Comparison of ENCODE assay signal across 9 mouse cellular contexts in the genomic region with DNA sequence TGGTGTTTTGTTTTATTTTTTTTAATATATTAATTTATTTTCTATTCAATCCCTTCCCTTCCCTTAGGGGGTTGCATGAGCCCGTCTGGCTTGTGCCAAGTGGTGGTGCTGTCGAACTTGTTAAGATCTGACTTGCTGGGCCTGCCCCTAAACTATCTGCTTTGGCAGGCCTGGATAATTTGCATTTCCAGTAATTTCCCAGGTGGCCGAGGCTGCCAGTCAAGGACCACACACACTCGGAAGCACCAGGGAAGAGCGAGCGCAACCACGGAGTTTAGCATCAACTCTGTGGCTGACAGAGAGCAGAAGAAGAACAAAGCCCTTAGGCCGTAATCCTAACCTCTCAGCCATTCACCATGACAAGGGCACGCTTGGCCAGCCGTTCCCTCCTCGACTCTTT.
DNase-seq lines count a peak whose midpoint lies in the region; ATAC-seq lines count a peak whose summit lies in the region.
"Had no signal": no experiment of that assay in that cellular context is flagged by ENCODE, and none has a peak within 500 bp of the region (broad histone marks: within the 10 kb centered on the region; RNA-seq: fewer than 3 reads in every experiment).

No protein-coding gene starts in this region.

- H3K27me3 ChIP-seq in heart, embryonic 12.5 days (replicated peaks) = no peaks in the 10 kb centered on the region
- no peaks in the 10 kb centered on the region for H3K27me3 ChIP-seq in embryonic facial prominence, embryonic 10.5 days (replicated peaks; ENCODE audit: low read depth, poor library complexity, severe bottlenecking)
- no peaks in the 10 kb centered on the region for H3K27me3 ChIP-seq in midbrain, embryonic 15.5 days (replicated peaks)

- H3K4me2 ChIP-seq in heart, embryonic 12.5 days = no peak overlapping the region
- peak overlapping the region; percentile 27; the same call in 1 of the 2 replicates for H3K4me2 ChIP-seq in midbrain, embryonic 15.5 days

- no peak overlapping the region for H3K27ac ChIP-seq in heart, embryonic 12.5 days (ENCODE audit: poor library complexity, severe bottlenecking)
- no peak overlapping the region for H3K27ac ChIP-seq in embryonic facial prominence, embryonic 10.5 days (replicated peaks)
- H3K27ac ChIP-seq in midbrain, embryonic 15.5 days = no peak overlapping the region

- intact Hi-C loops in left cerebral cortex, postnatal 36 days (cut with DNase I) = loop anchor here (2.0 to 10.0 kb wide), 3 partner anchors 88 to 594 kb away; a partner anchor contains a TSS

- H3K4me1 ChIP-seq in heart, embryonic 12.5 days (replicated peaks) = peaks cover 13% of the 10 kb centered on the region; the same call in 1 of the 2 replicates
- peaks cover 25% of the 10 kb centered on the region for H3K4me1 ChIP-seq in embryonic facial prominence, embryonic 10.5 days
- H3K4me1 ChIP-seq in midbrain, embryonic 15.5 days = peaks cover 19% of the 10 kb centered on the region

- no peaks in the 10 kb centered on the region for H3K9me3 ChIP-seq in heart, embryonic 12.5 days (replicated peaks)
- H3K9me3 ChIP-seq in embryonic facial prominence, embryonic 10.5 days = no peaks in the 10 kb centered on the region
- H3K9me3 ChIP-seq in midbrain, embryonic 15.5 days = no peaks in the 10 kb centered on the region

- DNase-seq in heart, adult 11 months = no peak
- peak; percentile 71 for DNase-seq in embryonic facial prominence, embryonic 10.5 days (ENCODE audit: low spot score)
- peak; percentile 24 to 28 for DNase-seq in kidney, adult 8-10 months
- no peak for DNase-seq in spleen, postnatal 4 days (ENCODE audit: low spot score in 2 of 2)
- DNase-seq in left cerebral cortex, postnatal 36 days (ENCODE audit: low spot score in 2 of 2) = no peak
- no peak for DNase-seq in layer of hippocampus, adult 9-10 months (ENCODE audit: low spot score)

- 0 out of 2 replicates have a peak, but pooled peaks have one; percentile 18 for ATAC-seq in heart, embryonic 12.5 days (ENCODE audit: insufficient number of reproducible peaks, low FRiP score)
- peak; percentile 62 for ATAC-seq in midbrain, embryonic 15.5 days (replicated peaks)
- ATAC-seq: CD4-positive, CD25-positive, alpha-beta regulatory T cell, adult 4 months had no signal

- WGBS in heart, embryonic 12.5 days = 39% methylated on average over 11 of the region's 11 CpGs
- WGBS in embryonic facial prominence, embryonic 10.5 days = 9% methylated on average over 11 of the region's 11 CpGs
- WGBS in midbrain, embryonic 15.5 days = 6% methylated on average over 11 of the region's 11 CpGs

- H3K4me3 ChIP-seq in heart, embryonic 12.5 days = no peak overlapping the region
- H3K4me3 ChIP-seq in embryonic facial prominence, embryonic 10.5 days = no peak overlapping the region
- H3K4me3 ChIP-seq in midbrain, embryonic 15.5 days = no peak overlapping the region

- no peaks in the 10 kb centered on the region for H3K36me3 ChIP-seq in heart, embryonic 12.5 days
- no peaks in the 10 kb centered on the region for H3K36me3 ChIP-seq in embryonic facial prominence, embryonic 10.5 days (replicated peaks)
- no peaks in the 10 kb centered on the region for H3K36me3 ChIP-seq in midbrain, embryonic 15.5 days (replicated peaks)

- H3K9ac ChIP-seq in heart, embryonic 12.5 days = 0 out of 2 replicates have a peak overlapping the region, but pooled peaks have one; percentile 2
- H3K9ac ChIP-seq in midbrain, embryonic 15.5 days = no peak overlapping the region

Comparison
In these comparisons a context has a peak if more than half of its experiments do, and no peak if none do; other contexts are left out.
1. DNase-seq: peak in embryonic facial prominence, embryonic 10.5 days (single experiment) and kidney, adult 8-10 months (2 of 2); none in heart, adult 11 months (single experiment), spleen, postnatal 4 days (0 of 2), left cerebral cortex, postnatal 36 days (0 of 2) and layer of hippocampus, adult 9-10 months (single experiment).